Mouse (Mus musculus): Measurements from ENCODE around the gene Szrd1. TPM values are rescaled to one million over a fixed set of nuclear protein-coding genes. Genes with fewer than 3 reads are reported as not detected.

Szrd1 gene
- polyA plus RNA-seq, 1 experiment from 2014 or later, result 23.3 TPM

GRCm38 (mm10) chr4:141114521-141114981 lies 25.0 kb downstream of the Szrd1 start:
- no peak overlapping the region for H3K4me3 ChIP-seq (ENCODE audit: low read length)
- H3K27me3 ChIP-seq (ENCODE audit: control insufficient read depth, insufficient read depth, low read length), result no peaks in the 10 kb centered on the region
- H3K9me3 ChIP-seq (ENCODE audit: control insufficient read depth, low read length), result peaks cover 6% of the 10 kb centered on the region
- H3K9ac ChIP-seq (ENCODE audit: low read depth, low read length), result no peak overlapping the region
- H3K4me1 ChIP-seq (ENCODE audit: control insufficient read depth, insufficient read depth, low read length), result no peaks in the 10 kb centered on the region
- H3K27ac ChIP-seq (ENCODE audit: low read depth, low read length), result 0 out of 2 replicates have a peak overlapping the region, but pooled peaks have one; percentile 30
- no peak for ATAC-seq (ENCODE audit: low FRiP score, low TSS enrichment)
- WGBS, result 84% methylated on average over 6 of the region's 6 CpGs
- no peak overlapping the region for H3K4me2 ChIP-seq (replicated peaks; ENCODE audit: low read depth, low read length)
- peaks cover 77% of the 10 kb centered on the region for H3K36me3 ChIP-seq (ENCODE audit: control insufficient read depth, insufficient read depth, low read length)

GRCm38 (mm10) chr4:141113831-141114230 lies 25.7 kb downstream of the Szrd1 start:
- Histone ChIP-seq H3K4me2 (replicated peaks; ENCODE audit: low read depth, low read length) (no peak overlapping the region), H3K4me1 (ENCODE audit: control insufficient read depth, insufficient read depth, low read length) (no peaks in the 10 kb centered on the region), H3K9ac (ENCODE audit: low read depth, low read length) (no peak overlapping the region), H3K4me3 (ENCODE audit: low read length) (no peak overlapping the region), H3K27me3 (ENCODE audit: control insufficient read depth, insufficient read depth, low read length) (no peaks in the 10 kb centered on the region), H3K27ac (ENCODE audit: low read depth, low read length) (no peak overlapping the region), H3K36me3 (ENCODE audit: control insufficient read depth, insufficient read depth, low read length) (peaks cover 77% of the 10 kb centered on the region), H3K9me3 (ENCODE audit: control insufficient read depth, low read length) (peaks cover 6% of the 10 kb centered on the region)
- WGBS, result 70% methylated on average over 7 of the region's 7 CpGs
- ATAC-seq (ENCODE audit: low FRiP score, low TSS enrichment), result 0 out of 2 replicates have a peak, but pooled peaks have one; percentile 36

GRCm38 (mm10) chr4:141108196-141108732 lies 31.3 kb downstream of the Szrd1 start:
- ATAC-seq (ENCODE audit: low FRiP score, low TSS enrichment), result no peak; the same call in 1 of the 2 replicates
- 38% methylated on average over 10 of the region's 10 CpGs for WGBS
- Histone ChIP-seq H3K27ac (ENCODE audit: low read depth, low read length) (0 out of 2 replicates have a peak overlapping the region, but pooled peaks have one; percentile 17), H3K9me3 (ENCODE audit: control insufficient read depth, low read length) (peaks cover 6% of the 10 kb centered on the region), H3K4me2 (replicated peaks; ENCODE audit: low read depth, low read length) (no peak overlapping the region), H3K36me3 (ENCODE audit: control insufficient read depth, insufficient read depth, low read length) (peaks cover 29% of the 10 kb centered on the region; the same call in 1 of the 2 replicates), H3K4me3 (ENCODE audit: low read length) (no peak overlapping the region), H3K27me3 (ENCODE audit: control insufficient read depth, insufficient read depth, low read length) (no peaks in the 10 kb centered on the region), H3K9ac (ENCODE audit: low read depth, low read length) (no peak overlapping the region), H3K4me1 (ENCODE audit: control insufficient read depth, insufficient read depth, low read length) (no peaks in the 10 kb centered on the region)

- Histone ChIP-seq H3K27me3 (ENCODE audit: control insufficient read depth, insufficient read depth, low read length) (no peaks in the 10 kb centered on the region), H3K36me3 (ENCODE audit: control insufficient read depth, insufficient read depth, low read length) (peaks cover 15% of the 10 kb centered on the region; the same call in 1 of the 2 replicates), H3K9me3 (ENCODE audit: control insufficient read depth, low read length) (peaks cover 6% of the 10 kb centered on the region), H3K4me2 (replicated peaks; ENCODE audit: low read depth, low read length) (no peak overlapping the region), H3K9ac (ENCODE audit: low read depth, low read length) (no peak overlapping the region), H3K4me3 (ENCODE audit: low read length) (no peak overlapping the region), H3K4me1 (ENCODE audit: control insufficient read depth, insufficient read depth, low read length) (no peaks in the 10 kb centered on the region), H3K27ac (ENCODE audit: low read depth, low read length) (no peak overlapping the region)
- ATAC-seq (ENCODE audit: low FRiP score, low TSS enrichment), result no peak
- 74% methylated on average over 16 of the region's 16 CpGs for WGBS
Observed at GRCm38 (mm10) chr4:141106526-141107183, 32.9 kb downstream of the Szrd1 start.

- Histone ChIP-seq H3K27me3 (ENCODE audit: control insufficient read depth, insufficient read depth, low read length) (no peaks in the 10 kb centered on the region), H3K9ac (ENCODE audit: low read depth, low read length) (no peak overlapping the region), H3K4me2 (replicated peaks; ENCODE audit: low read depth, low read length) (no peak overlapping the region), H3K27ac (ENCODE audit: low read depth, low read length) (no peak overlapping the region), H3K4me3 (ENCODE audit: low read length) (no peak overlapping the region), H3K4me1 (ENCODE audit: control insufficient read depth, insufficient read depth, low read length) (no peaks in the 10 kb centered on the region), H3K36me3 (ENCODE audit: control insufficient read depth, insufficient read depth, low read length) (no peaks in the 10 kb centered on the region), H3K9me3 (ENCODE audit: control insufficient read depth, low read length) (no peaks in the 10 kb centered on the region)
- ATAC-seq (ENCODE audit: low FRiP score, low TSS enrichment), result no peak
- 70% methylated on average over 6 of the region's 6 CpGs for WGBS
Observed at GRCm38 (mm10) chr4:141101855-141102254, 37.7 kb downstream of the Szrd1 start.

GRCm38 (mm10) chr4:141101291-141101690 lies 38.3 kb downstream of the Szrd1 start:
- 88% methylated on average over 9 of the region's 9 CpGs for WGBS
- no peak overlapping the region for H3K4me2 ChIP-seq (replicated peaks; ENCODE audit: low read depth, low read length)
- H3K36me3 ChIP-seq (ENCODE audit: control insufficient read depth, insufficient read depth, low read length), result no peaks in the 10 kb centered on the region
- no peak for ATAC-seq (ENCODE audit: low FRiP score, low TSS enrichment)
- no peaks in the 10 kb centered on the region for H3K27me3 ChIP-seq (ENCODE audit: control insufficient read depth, insufficient read depth, low read length)
- H3K9ac ChIP-seq (ENCODE audit: low read depth, low read length), result no peak overlapping the region
- no peaks in the 10 kb centered on the region for H3K4me1 ChIP-seq (ENCODE audit: control insufficient read depth, insufficient read depth, low read length)
- no peak overlapping the region for H3K4me3 ChIP-seq (ENCODE audit: low read length)
- H3K9me3 ChIP-seq (ENCODE audit: control insufficient read depth, low read length), result no peaks in the 10 kb centered on the region
- no peak overlapping the region for H3K27ac ChIP-seq (ENCODE audit: low read depth, low read length)

GRCm38 (mm10) chr4:141099956-141100355 lies 39.6 kb downstream of the Szrd1 start:
- Histone ChIP-seq H3K27me3 (ENCODE audit: control insufficient read depth, insufficient read depth, low read length) (no peaks in the 10 kb centered on the region), H3K36me3 (ENCODE audit: control insufficient read depth, insufficient read depth, low read length) (no peaks in the 10 kb centered on the region), H3K4me3 (ENCODE audit: low read length) (no peak overlapping the region), H3K9me3 (ENCODE audit: control insufficient read depth, low read length) (no peaks in the 10 kb centered on the region), H3K27ac (ENCODE audit: low read depth, low read length) (no peak overlapping the region), H3K9ac (ENCODE audit: low read depth, low read length) (no peak overlapping the region), H3K4me2 (replicated peaks; ENCODE audit: low read depth, low read length) (no peak overlapping the region), H3K4me1 (ENCODE audit: control insufficient read depth, insufficient read depth, low read length) (no peaks in the 10 kb centered on the region)
- WGBS, result 76% methylated on average over 5 of the region's 5 CpGs
- no peak for ATAC-seq (ENCODE audit: low FRiP score, low TSS enrichment)

GRCm38 (mm10) chr4:141098935-141099334 lies 40.6 kb downstream of the Szrd1 start:
- Histone ChIP-seq H3K9me3 (ENCODE audit: control insufficient read depth, low read length) (no peaks in the 10 kb centered on the region), H3K4me2 (replicated peaks; ENCODE audit: low read depth, low read length) (no peak overlapping the region), H3K27ac (ENCODE audit: low read depth, low read length) (no peak overlapping the region), H3K9ac (ENCODE audit: low read depth, low read length) (no peak overlapping the region), H3K36me3 (ENCODE audit: control insufficient read depth, insufficient read depth, low read length) (no peaks in the 10 kb centered on the region), H3K4me3 (ENCODE audit: low read length) (no peak overlapping the region), H3K4me1 (ENCODE audit: control insufficient read depth, insufficient read depth, low read length) (no peaks in the 10 kb centered on the region), H3K27me3 (ENCODE audit: control insufficient read depth, insufficient read depth, low read length) (no peaks in the 10 kb centered on the region)
- WGBS, result 73% methylated on average over 4 of the region's 4 CpGs
- no peak for ATAC-seq (ENCODE audit: low FRiP score, low TSS enrichment)

- no peaks in the 10 kb centered on the region for H3K27me3 ChIP-seq (ENCODE audit: control insufficient read depth, insufficient read depth, low read length)
- H3K4me2 ChIP-seq (replicated peaks; ENCODE audit: low read depth, low read length), result no peak overlapping the region
- no peaks in the 10 kb centered on the region for H3K9me3 ChIP-seq (ENCODE audit: control insufficient read depth, low read length)
- no peaks in the 10 kb centered on the region for H3K36me3 ChIP-seq (ENCODE audit: control insufficient read depth, insufficient read depth, low read length)
- WGBS, result 21% methylated on average over 9 of the region's 9 CpGs
- H3K27ac ChIP-seq (ENCODE audit: low read depth, low read length), result no peak overlapping the region
- peak; percentile 29; the same call in 1 of the 2 replicates for ATAC-seq (ENCODE audit: low FRiP score, low TSS enrichment)
- no peak overlapping the region for H3K4me3 ChIP-seq (ENCODE audit: low read length)
- no peak overlapping the region for H3K9ac ChIP-seq (ENCODE audit: low read depth, low read length)
- no peaks in the 10 kb centered on the region for H3K4me1 ChIP-seq (ENCODE audit: control insufficient read depth, insufficient read depth, low read length)
Observed at GRCm38 (mm10) chr4:141096710-141097109, 42.9 kb downstream of the Szrd1 start.
